Mouse (Mus musculus): Measurements from ENCODE around the gene Mettl21a.

GRCm38 (mm10) chr1:64576732-64577131 lies 40.3 kb downstream of the Mettl21a start:
- no peak for TF ChIP-seq CTCF (IDR thresholded peaks at IDR 0.05)
- no peak for TF ChIP-seq EP300 (IDR thresholded peaks at IDR 0.05; ENCODE audit: insufficient read depth, low read depth, low read length)
- no peak for TF ChIP-seq POLR2A (IDR thresholded peaks at IDR 0.05; ENCODE audit: insufficient read depth, low read depth, low read length)
